Comparison of ENCODE assay signal across 8 mouse cellular contexts in genomic region chr5:24919155-24919554, GRCm38 (mm10).
DNase-seq lines count a peak whose midpoint lies in the region.

No protein-coding gene starts in this region.

- peak; percentile 26 for DNase-seq in gastrocnemius, postnatal 10 days
- no peak for DNase-seq in gastrocnemius, adult 8-10 months (ENCODE audit: low spot score in 2 of 2)
- DNase-seq in left cerebral cortex, postnatal 4 days, result peak; percentile 46
- no peak for DNase-seq in left cerebral cortex, adult 11 months (ENCODE audit: low spot score)
- peak; percentile 42 for DNase-seq in MN1 (ENCODE audit: low spot score)
- peak; percentile 70 to 74 for DNase-seq in kidney, postnatal 4 days
- DNase-seq in thymus, adult 18-20 months, result no peak
- no peak for DNase-seq in urinary bladder, postnatal 4 days (ENCODE audit: low spot score in 2 of 2)

- intact Hi-C loops in left cerebral cortex, postnatal 4 days (cut with DNase I), result no loop called here

Comparison
In these comparisons a context has a peak if more than half of its experiments do, and no peak if none do; other contexts are left out.
1. DNase-seq: peak in gastrocnemius, postnatal 10 days (single experiment), left cerebral cortex, postnatal 4 days (single experiment), MN1 (single experiment) and kidney, postnatal 4 days (2 of 2); none in gastrocnemius, adult 8-10 months (0 of 2), left cerebral cortex, adult 11 months (single experiment), thymus, adult 18-20 months (0 of 2) and urinary bladder, postnatal 4 days (0 of 2).